In the genomic region with DNA sequence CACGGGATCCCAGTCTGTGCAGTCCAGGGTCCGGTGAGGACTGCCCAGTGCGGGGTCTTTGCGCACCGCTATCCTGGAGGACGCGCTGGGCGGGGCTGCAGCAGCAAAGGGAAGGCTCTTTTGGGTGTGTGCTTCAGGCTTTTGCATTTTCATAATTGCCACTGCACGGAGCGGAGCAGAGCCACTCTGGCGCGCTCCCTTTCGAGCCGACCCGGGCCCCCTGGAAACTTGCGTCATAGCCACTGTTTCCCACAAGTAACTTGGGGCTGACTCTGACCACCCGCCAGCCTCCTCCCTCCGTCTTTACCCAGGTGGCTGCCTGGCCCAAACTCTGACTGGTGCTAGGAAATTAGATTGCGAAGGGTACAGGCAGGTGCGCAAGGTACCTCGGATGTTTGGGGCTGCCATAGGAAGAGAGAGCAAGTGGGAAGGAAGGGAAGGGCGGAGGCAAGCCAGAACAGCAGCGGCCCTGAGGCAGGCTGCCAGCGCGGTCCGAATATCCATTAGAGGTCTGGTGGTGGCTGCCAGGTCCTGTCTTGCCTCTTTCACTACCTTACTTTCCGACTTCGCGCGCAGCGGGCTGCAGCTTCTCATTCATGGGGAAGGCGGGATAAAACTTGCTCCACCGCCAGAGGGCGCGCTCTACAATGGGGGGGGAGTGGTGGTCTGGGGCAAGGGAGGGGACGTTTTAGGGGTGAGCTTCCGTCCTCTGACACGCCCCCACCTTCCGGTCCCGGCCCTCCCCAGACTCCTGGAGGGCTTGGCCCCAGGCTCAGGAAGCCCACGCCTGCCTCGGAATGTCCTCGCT, we compare ENCODE assay signal across 8 mouse cellular contexts. TPM values are rescaled to one million over a fixed set of nuclear protein-coding genes. Genes with fewer than 3 reads are reported as not detected.
A peak's percentile ranks its signal among the peaks of the same experiment; 100 is the strongest.
DNase-seq lines count a peak whose midpoint lies in the region; ATAC-seq lines count a peak whose summit lies in the region.

No protein-coding gene starts in this region.

- WGBS in hindbrain, embryonic 13.5 days = under 1% methylated on average over 43 of the region's 43 CpGs

- peak overlapping the region; percentile 89 for H3K4me2 ChIP-seq in hindbrain, embryonic 13.5 days

- H3K9ac ChIP-seq in hindbrain, embryonic 13.5 days = peak overlapping the region; percentile 81

- H3K27ac ChIP-seq in hindbrain, embryonic 13.5 days = peak overlapping the region; percentile 94

- peak; percentile 5 for ATAC-seq in hindbrain, embryonic 13.5 days (ENCODE audit: low FRiP score)

- no peaks in the 10 kb centered on the region for H3K9me3 ChIP-seq in hindbrain, embryonic 13.5 days

- DNase-seq in T-cell, adult 2 months (ENCODE audit: low spot score) = peak; percentile 63
- peak; percentile 86 to 87 for DNase-seq in cerebellum, postnatal 10 days
- DNase-seq in frontal cortex, postnatal 36 days (ENCODE audit: low spot score in 2 of 2) = peak; percentile 22 to 35
- DNase-seq in layer of hippocampus, postnatal 36 days = peak; percentile 33 to 45
- DNase-seq in lung, postnatal 36 days = peak; percentile 79
- DNase-seq in retina, postnatal 1 day = peak; percentile 68
- DNase-seq in urinary bladder, adult 18-20 months (ENCODE audit: low spot score in 2 of 2) = peak; percentile 58 to 69

- H3K27me3 ChIP-seq in hindbrain, embryonic 13.5 days = 0 out of 2 replicates have a peak, but pooled peaks cover 4% of the 10 kb centered on the region

- no peaks in the 10 kb centered on the region for H3K36me3 ChIP-seq in hindbrain, embryonic 13.5 days

- H3K4me1 ChIP-seq in hindbrain, embryonic 13.5 days (replicated peaks) = peaks cover 22% of the 10 kb centered on the region

- peak overlapping the region; percentile 73 for H3K4me3 ChIP-seq in hindbrain, embryonic 13.5 days

RNA-seq across cellular contexts. Expression of a gene that starts 0.7 kb away (rescaled TPM):
- 9.6 and 10.0 TPM in 2 replicates for polyA plus RNA-seq in hindbrain, embryonic 13.5 days (2015; fragmentation: Nextera tagmentation; extraction: Ambion mirVana)
- total RNA-seq in layer of hippocampus, postnatal 36 days (2021) = 1 to 10 TPM; 4.3 to 4.7 TPM

RNA-seq across cellular contexts. Expression of a gene that starts 18.7 kb away (rescaled TPM):
- 24.6 and 27.0 TPM in 2 replicates for polyA plus RNA-seq in hindbrain, embryonic 13.5 days (2015; fragmentation: Nextera tagmentation; extraction: Ambion mirVana)
- total RNA-seq in layer of hippocampus, postnatal 36 days (2021) = 10 to 100 TPM; 13.6 to 14.1 TPM

RNA-seq across cellular contexts. Expression of a gene that starts 34.2 kb away (rescaled TPM):
- polyA plus RNA-seq in hindbrain, embryonic 13.5 days (2015; fragmentation: Nextera tagmentation; extraction: Ambion mirVana) = 21.8 and 22.5 TPM in 2 replicates
- total RNA-seq in layer of hippocampus, postnatal 36 days (2021) = 10 to 100 TPM; 13.1 to 14.6 TPM

Comparison
In these comparisons a context has a peak if more than half of its experiments do, and no peak if none do; other contexts are left out.
1. Peak in every context shown above with its lines: DNase-seq, ATAC-seq, H3K4me3 ChIP-seq and H3K27ac ChIP-seq.
2. DNase-seq: peak in every context shown above with its lines; median percentile 86 in cerebellum, postnatal 10 days; 79 in lung, postnatal 36 days; 68 in retina, postnatal 1 day; 64 in urinary bladder, adult 18-20 months; 63 in T-cell, adult 2 months; 39 in layer of hippocampus, postnatal 36 days; 28 in frontal cortex, postnatal 36 days.